Mouse (Mus musculus): ENCODE data around the gene Ube2g2. TPM values are rescaled to one million over a fixed set of nuclear protein-coding genes. Genes with fewer than 3 reads are reported as not detected.

Ube2g2 gene
- 40.5 and 50.0 TPM in 2 replicates for polyA plus RNA-seq (2014; fragmentation: Nextera tagmentation; extraction: Ambion mirVana)

- no peaks in the 10 kb centered on the region for H3K27me3 ChIP-seq (ENCODE audit: control insufficient read depth, insufficient read depth, low read length)
- H3K27ac ChIP-seq (ENCODE audit: low read depth, low read length), result peak within 1 kb of the TSS; percentile 79
- DNase-seq (ENCODE audit: low spot score), result peak; percentile 96
- H3K36me3 ChIP-seq (ENCODE audit: control insufficient read depth, insufficient read depth, low read length), result peaks cover 3% of the 10 kb centered on the region; the same call in 1 of the 2 replicates
- H3K4me1 ChIP-seq (replicated peaks; ENCODE audit: control insufficient read depth, insufficient read depth, low read length), result 0 out of 2 replicates have a peak, but pooled peaks cover 2% of the 10 kb centered on the region
- no peaks in the 10 kb centered on the region for H3K9me3 ChIP-seq (ENCODE audit: control insufficient read depth, low read length)
- H3K9ac ChIP-seq (ENCODE audit: low read depth, low read length), result peak within 1 kb of the TSS; percentile 95
- peak within 1 kb of the TSS; percentile 74 for H3K4me2 ChIP-seq (replicated peaks; ENCODE audit: low read depth, low read length)
- peak; percentile 93 for ATAC-seq (ENCODE audit: low FRiP score)
- peak within 1 kb of the TSS; percentile 98 for H3K4me3 ChIP-seq (ENCODE audit: low read depth, low read length)
- under 1% methylated on average over 96 of the region's 96 CpGs for WGBS
These were observed at the start of gene Ube2g2 for GRCm38 (mm10) chr10:77622055-77622988. Gene Ube2g2, plus strand, starts transcription at chr10:77622275.

GRCm38 (mm10) chr10:77573162-77573561 is 48.9 kb upstream of the Ube2g2 start:
- H3K27me3 ChIP-seq (ENCODE audit: control insufficient read depth, insufficient read depth, low read length), result no peaks in the 10 kb centered on the region
- DNase-seq (ENCODE audit: low spot score) (no peak), ATAC-seq (ENCODE audit: low FRiP score) (no peak)

GRCm38 (mm10) chr10:77580027-77580920 is 41.8 kb upstream of the Ube2g2 start:
- 0 out of 2 replicates have a peak, but pooled peaks cover 2% of the 10 kb centered on the region for H3K4me1 ChIP-seq (replicated peaks; ENCODE audit: control insufficient read depth, insufficient read depth, low read length)
- no peak overlapping the region for H3K27ac ChIP-seq (ENCODE audit: low read depth, low read length)
- H3K4me3 ChIP-seq (ENCODE audit: low read depth, low read length), result no peak overlapping the region
- no peak overlapping the region for H3K4me2 ChIP-seq (replicated peaks; ENCODE audit: low read depth, low read length)
- no peak for ATAC-seq (ENCODE audit: low FRiP score)
- H3K9me3 ChIP-seq (ENCODE audit: control insufficient read depth, low read length), result no peaks in the 10 kb centered on the region
- no peaks in the 10 kb centered on the region for H3K36me3 ChIP-seq (ENCODE audit: control insufficient read depth, insufficient read depth, low read length)
- H3K27me3 ChIP-seq (ENCODE audit: control insufficient read depth, insufficient read depth, low read length), result no peaks in the 10 kb centered on the region
- DNase-seq (ENCODE audit: low spot score), result no peak
- no peak overlapping the region for H3K9ac ChIP-seq (ENCODE audit: low read depth, low read length)
- WGBS, result 66% methylated on average over 10 of the region's 10 CpGs

More at GRCm38 (mm10) chr10:77573162-77573561, 48.9 kb upstream of the Ube2g2 start:
- Histone ChIP-seq H3K9ac (ENCODE audit: low read depth, low read length) (no peak overlapping the region), H3K36me3 (ENCODE audit: control insufficient read depth, insufficient read depth, low read length) (no peaks in the 10 kb centered on the region), H3K4me3 (ENCODE audit: low read depth, low read length) (no peak overlapping the region), H3K4me1 (replicated peaks; ENCODE audit: control insufficient read depth, insufficient read depth, low read length) (no peaks in the 10 kb centered on the region), H3K27ac (ENCODE audit: low read depth, low read length) (no peak overlapping the region), H3K4me2 (replicated peaks; ENCODE audit: low read depth, low read length) (no peak overlapping the region), H3K9me3 (ENCODE audit: control insufficient read depth, low read length) (no peaks in the 10 kb centered on the region)
- 66% methylated on average over 1 of the region's 1 CpGs for WGBS

DNA sequence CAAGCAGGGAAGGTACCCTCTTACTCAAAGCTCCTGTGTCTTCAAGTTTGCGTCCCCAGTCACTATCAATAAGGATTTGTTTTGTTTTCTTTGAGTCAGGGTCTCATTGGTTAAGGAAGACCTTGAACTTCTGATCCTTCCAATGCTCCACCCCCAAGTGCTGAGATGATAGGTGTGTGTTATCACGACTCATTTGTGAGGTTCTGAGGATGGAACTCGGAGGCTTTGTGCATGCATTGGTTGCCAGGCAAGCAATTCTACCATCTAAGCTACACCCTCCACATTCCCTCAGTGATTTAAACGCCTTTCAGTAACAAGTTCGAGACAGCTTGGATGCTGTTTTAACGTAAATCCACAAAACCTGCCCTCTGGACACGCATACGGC is 41.1 kb upstream of the Ube2g2 start:
- H3K4me2 ChIP-seq (replicated peaks; ENCODE audit: low read depth, low read length), result peak overlapping the region; percentile 83
- H3K9ac ChIP-seq (ENCODE audit: low read depth, low read length), result peak overlapping the region; percentile 84
- peak overlapping the region; percentile 75; the same call in 1 of the 2 replicates for H3K27ac ChIP-seq (ENCODE audit: low read depth, low read length)
- H3K4me3 ChIP-seq (ENCODE audit: low read depth, low read length), result peak overlapping the region; percentile 81
- H3K4me1 ChIP-seq (replicated peaks; ENCODE audit: control insufficient read depth, insufficient read depth, low read length), result 0 out of 2 replicates have a peak, but pooled peaks cover 2% of the 10 kb centered on the region
- no peaks in the 10 kb centered on the region for H3K36me3 ChIP-seq (ENCODE audit: control insufficient read depth, insufficient read depth, low read length)
- ATAC-seq (ENCODE audit: low FRiP score) (peak; percentile 21; the same call in 1 of the 2 replicates), DNase-seq (ENCODE audit: low spot score) (no peak)
- H3K27me3 ChIP-seq (ENCODE audit: control insufficient read depth, insufficient read depth, low read length), result no peaks in the 10 kb centered on the region
- H3K9me3 ChIP-seq (ENCODE audit: control insufficient read depth, low read length), result no peaks in the 10 kb centered on the region
- WGBS, result 12% methylated on average over 8 of the region's 8 CpGs

GRCm38 (mm10) chr10:77581408-77582284 is 40.4 kb upstream of the Ube2g2 start, which contains the start of gene Pttg1ip:
Gene Pttg1ip, plus strand, starts transcription at chr10:77581720.
- Histone ChIP-seq H3K4me3 (ENCODE audit: low read depth, low read length) (peak within 1 kb of the TSS; percentile 81), H3K27me3 (ENCODE audit: control insufficient read depth, insufficient read depth, low read length) (no peaks in the 10 kb centered on the region), H3K4me1 (replicated peaks; ENCODE audit: control insufficient read depth, insufficient read depth, low read length) (0 out of 2 replicates have a peak, but pooled peaks cover 2% of the 10 kb centered on the region), H3K36me3 (ENCODE audit: control insufficient read depth, insufficient read depth, low read length) (no peaks in the 10 kb centered on the region), H3K4me2 (replicated peaks; ENCODE audit: low read depth, low read length) (peak within 1 kb of the TSS; percentile 83), H3K27ac (ENCODE audit: low read depth, low read length) (peak within 1 kb of the TSS; percentile 75), H3K9ac (ENCODE audit: low read depth, low read length) (peak within 1 kb of the TSS; percentile 84), H3K9me3 (ENCODE audit: control insufficient read depth, low read length) (no peaks in the 10 kb centered on the region)
- DNase-seq (ENCODE audit: low spot score), result peak; percentile 99
- peak; percentile 97 for ATAC-seq (ENCODE audit: low FRiP score)
- under 1% methylated on average over 61 of the region's 64 CpGs for WGBS

DNA sequence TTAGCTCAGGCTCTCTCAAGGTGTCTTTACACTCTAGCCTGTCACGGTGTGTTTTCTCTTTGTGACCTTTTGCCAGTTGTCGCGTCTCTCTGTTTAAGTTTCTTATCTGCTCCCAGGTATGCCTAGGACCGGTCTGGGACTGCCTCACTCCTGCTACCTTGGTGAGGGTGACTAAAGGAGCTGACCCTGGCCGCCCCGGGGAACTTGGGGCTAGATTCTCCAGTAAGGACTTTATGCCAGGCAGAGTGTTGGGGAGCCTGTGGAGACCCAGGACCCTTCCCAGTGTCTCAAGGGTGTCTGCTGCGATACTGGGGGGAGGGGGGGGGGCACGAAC is 39.8 kb upstream of the Ube2g2 start:
- H3K9ac ChIP-seq (ENCODE audit: low read depth, low read length), result peak overlapping the region; percentile 84
- 0 out of 2 replicates have a peak, but pooled peaks cover 2% of the 10 kb centered on the region for H3K4me1 ChIP-seq (replicated peaks; ENCODE audit: control insufficient read depth, insufficient read depth, low read length)
- H3K9me3 ChIP-seq (ENCODE audit: control insufficient read depth, low read length), result no peaks in the 10 kb centered on the region
- no peaks in the 10 kb centered on the region for H3K27me3 ChIP-seq (ENCODE audit: control insufficient read depth, insufficient read depth, low read length)
- no peak overlapping the region for H3K27ac ChIP-seq (ENCODE audit: low read depth, low read length)
- peak overlapping the region; percentile 83 for H3K4me2 ChIP-seq (replicated peaks; ENCODE audit: low read depth, low read length)
- DNase-seq (ENCODE audit: low spot score), result no peak
- WGBS, result 5% methylated on average over 8 of the region's 8 CpGs
- no peaks in the 10 kb centered on the region for H3K36me3 ChIP-seq (ENCODE audit: control insufficient read depth, insufficient read depth, low read length)
- ATAC-seq (ENCODE audit: low FRiP score), result peak; percentile 15
- H3K4me3 ChIP-seq (ENCODE audit: low read depth, low read length), result peak overlapping the region; percentile 81

DNA sequence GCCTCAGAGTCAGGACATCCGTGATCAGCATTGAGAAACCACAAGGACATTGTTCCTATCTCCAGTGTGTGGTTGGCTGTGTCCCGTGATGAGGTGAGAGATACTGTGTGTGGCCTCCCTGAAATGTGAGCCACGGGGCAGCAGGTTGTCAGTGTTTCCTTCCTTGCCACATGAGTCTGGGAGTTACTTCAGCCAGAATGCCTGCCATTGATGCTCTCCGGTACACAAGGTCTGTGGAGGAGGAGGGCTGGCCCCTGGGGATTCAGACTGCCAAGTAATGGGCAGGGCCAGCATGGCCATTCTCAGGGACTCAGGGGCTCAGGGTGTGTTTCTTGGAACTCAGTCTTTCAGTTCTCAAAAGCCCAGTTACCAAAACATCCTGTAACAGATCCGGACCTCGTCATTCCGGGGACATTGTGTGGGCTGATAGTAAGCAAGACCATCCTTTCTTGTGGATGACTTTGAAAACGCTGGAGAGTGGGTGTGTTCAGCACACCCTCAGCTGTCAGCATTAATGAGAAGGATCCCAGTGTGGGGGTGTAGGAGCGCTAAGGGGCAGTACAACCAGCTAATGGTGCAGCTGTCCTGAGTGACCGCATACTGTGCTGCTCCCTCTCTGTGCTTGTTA is 38.2 kb upstream of the Ube2g2 start:
- H3K4me2 ChIP-seq (replicated peaks; ENCODE audit: low read depth, low read length), result no peak overlapping the region
- no peak overlapping the region for H3K4me3 ChIP-seq (ENCODE audit: low read depth, low read length)
- DNase-seq (ENCODE audit: low spot score) (no peak), ATAC-seq (ENCODE audit: low FRiP score) (no peak)
- no peaks in the 10 kb centered on the region for H3K36me3 ChIP-seq (ENCODE audit: control insufficient read depth, insufficient read depth, low read length)
- no peak overlapping the region for H3K27ac ChIP-seq (ENCODE audit: low read depth, low read length)
- H3K27me3 ChIP-seq (ENCODE audit: control insufficient read depth, insufficient read depth, low read length), result no peaks in the 10 kb centered on the region
- no peak overlapping the region for H3K9ac ChIP-seq (ENCODE audit: low read depth, low read length)
- no peaks in the 10 kb centered on the region for H3K9me3 ChIP-seq (ENCODE audit: control insufficient read depth, low read length)
- WGBS, result 76% methylated on average over 10 of the region's 10 CpGs
- H3K4me1 ChIP-seq (replicated peaks; ENCODE audit: control insufficient read depth, insufficient read depth, low read length), result 0 out of 2 replicates have a peak, but pooled peaks cover 2% of the 10 kb centered on the region
